Mouse (Mus musculus) ES-CJ7 (cell line): ENCODE data around the gene Cux2.

ENCODE experiments used
- DNase-seq: peaks from one replicate; pipeline ENCODE4 v3.0.0; 2011; ENCODE audit warnings: low read depth, low spot score

The Cux2 gene

DNA sequence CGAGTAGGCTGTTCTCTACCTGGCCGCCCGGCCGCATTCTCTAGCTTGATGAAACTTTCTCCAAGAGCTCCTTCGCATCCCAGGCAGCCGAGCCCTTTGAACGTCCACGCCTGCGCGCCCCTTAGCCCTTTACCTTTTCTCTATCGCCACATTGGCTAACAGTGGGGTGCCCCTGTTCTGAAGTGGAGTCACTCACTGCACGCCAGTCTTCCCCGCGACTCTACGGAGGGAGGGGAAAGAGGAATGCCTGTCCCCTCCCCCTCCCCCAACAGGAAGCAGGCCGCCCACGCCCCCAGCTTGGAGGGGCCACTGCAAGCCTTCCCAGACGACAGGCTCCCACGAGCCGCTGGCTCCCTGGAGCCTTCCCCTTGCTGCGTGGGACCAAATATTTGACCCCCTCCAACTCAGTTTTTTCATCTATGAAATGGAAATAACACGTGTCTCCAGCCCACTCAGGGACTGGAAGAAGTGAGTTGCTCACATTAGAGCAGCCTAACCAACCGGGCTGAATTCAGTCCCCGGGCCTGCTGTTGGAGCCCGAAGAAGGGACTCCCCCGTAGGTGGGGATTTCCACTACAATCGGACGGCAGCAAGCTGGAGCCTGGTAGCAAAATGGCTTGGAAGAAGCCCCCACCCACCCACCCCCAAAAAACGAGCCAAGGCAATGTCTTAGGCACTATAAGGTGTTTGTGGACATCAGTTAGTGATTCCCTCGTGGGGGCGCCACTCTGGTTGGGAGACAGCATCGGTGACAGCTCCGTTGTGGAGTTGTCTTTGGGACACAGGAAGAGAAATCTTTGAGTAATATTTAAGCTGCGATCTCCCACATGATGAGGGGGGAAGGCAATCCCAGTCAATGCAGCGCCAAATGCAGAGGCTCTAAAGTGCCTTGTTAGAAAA lies 212.2 kb downstream of the Cux2 start, which contains the start of gene Sh2b3:
Gene Sh2b3 (minus strand): TSS at position 206 of the 900 bp plus-strand sequence.
- DNase-seq: peak; percentile 83

DNA sequence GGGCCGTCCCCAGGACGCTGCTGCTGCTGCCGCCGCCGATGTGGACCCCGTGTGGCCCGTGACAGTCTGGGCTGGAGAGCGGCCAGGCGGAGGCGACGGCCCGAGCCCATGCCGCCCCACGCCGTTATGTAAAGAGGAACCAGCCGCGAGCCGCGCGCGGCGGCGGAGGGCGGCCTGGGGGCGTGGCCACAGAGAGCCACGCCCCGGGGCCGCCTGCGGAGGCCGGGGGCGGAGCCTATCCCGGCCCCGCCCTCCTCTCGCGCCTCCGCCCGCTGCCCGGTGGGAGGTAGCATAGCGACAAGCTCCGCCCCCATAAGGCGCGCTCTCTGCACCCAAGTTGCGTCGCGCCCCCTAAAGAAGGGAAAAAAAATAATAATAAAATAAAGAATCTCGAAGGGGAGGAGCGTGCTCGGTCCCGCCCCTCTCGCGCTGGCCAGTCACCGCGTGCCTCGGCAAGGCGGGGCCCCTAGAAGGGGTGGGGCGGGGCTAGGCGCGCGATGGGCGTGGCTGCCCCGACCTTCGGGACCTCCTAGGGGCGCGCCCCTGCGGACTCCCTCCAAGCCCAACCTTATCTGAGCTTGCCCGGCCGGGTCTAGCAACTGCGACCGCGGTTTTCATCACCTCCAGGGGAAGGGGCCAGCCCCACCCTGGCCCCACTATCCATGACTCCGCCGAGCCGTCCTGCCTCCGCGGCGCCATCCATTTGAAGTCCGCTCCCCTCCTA lies 213.0 kb downstream of the Cux2 start:
- DNase-seq: peak; percentile 95

DNA sequence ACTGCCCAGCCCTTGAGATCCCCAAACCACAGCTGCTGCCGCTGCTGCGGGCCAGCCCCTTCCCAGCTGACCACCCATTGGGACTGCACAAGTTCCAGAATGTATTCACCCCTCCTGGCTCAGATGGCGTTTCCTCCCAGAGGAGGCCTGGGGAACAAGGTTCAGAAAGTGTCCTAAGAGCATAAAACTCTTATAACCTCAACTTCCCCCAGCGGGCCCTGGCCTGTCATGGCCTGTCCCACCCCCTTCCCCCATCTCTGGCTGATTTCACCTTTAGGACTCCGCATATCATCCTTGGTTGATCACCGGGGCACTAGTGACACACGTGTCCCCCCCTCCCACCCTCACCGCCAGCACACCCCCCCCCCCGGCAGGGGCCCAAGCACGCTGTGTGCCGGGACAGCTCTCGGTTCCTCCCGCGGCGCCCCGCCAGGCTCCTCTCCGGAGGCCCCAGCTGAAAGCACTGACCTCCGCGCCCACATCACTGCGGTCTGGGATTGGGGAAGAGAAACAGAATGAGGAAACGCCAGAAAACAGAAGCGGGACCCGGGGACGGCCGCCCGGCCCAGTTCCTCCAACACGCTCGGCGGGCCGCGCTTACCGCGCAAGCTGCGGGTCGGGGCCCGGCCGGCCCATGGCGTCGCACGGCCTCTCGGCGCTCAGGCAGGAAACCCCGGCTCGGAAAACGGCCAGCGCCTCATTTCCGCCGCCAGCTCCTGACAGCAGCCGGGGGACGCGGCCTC lies 213.8 kb downstream of the Cux2 start:
- DNase-seq: no peak

DNA sequence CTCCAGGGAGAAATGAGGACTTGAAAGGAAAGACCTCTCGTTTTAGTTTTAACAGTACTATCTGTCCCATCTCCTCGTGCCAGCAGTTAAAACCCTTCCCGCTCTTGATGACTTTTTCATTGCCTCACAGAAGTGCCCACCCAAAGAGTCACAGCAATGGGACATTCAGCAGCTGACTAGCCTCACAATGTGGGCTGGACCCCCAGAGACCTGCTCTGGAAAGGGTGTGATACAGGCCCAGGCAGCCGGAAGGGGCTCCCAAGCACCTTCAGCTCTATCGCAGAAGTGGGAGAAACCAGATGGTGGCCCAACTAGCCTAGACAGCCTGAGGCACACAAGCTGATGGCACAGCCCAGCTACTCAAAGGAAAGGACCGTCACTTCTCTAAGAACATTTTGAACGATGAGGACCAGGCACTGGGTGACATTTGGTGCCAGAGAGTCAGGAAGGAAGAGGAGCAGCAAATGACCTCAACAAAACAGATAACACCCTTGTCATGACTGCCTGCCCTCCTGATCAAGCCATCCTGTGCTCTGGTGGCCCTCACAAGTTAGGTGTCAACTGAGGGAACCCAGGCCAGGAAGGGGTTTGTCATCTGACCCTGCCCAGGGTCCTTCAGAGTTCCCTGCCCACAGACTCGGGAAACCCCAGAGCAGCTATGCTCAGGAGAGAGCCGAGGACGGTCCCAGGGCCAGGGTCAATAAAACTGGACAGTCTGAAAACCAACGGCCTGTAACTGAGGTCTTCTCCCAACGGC lies 214.7 kb downstream of the Cux2 start:
- no peak for DNase-seq

DNA sequence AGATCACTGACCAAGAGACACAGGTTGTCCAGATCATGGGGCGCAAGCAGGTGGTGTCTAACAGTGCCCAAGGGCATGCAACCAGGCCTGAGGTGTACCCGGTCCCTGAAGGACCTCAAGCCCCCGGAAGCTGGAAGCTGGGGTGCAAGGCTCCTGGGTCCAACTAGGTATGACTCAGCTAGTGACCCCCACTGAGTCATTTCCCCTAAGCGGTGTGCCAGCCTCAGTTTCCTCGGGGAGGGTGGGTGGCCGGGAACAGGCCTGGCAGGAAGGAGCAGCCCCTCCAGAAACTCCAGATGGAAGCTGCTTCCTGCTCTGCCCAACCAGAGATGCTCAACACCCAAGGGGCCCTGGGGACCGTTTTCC lies 215.7 kb downstream of the Cux2 start:
- no peak for DNase-seq

DNA sequence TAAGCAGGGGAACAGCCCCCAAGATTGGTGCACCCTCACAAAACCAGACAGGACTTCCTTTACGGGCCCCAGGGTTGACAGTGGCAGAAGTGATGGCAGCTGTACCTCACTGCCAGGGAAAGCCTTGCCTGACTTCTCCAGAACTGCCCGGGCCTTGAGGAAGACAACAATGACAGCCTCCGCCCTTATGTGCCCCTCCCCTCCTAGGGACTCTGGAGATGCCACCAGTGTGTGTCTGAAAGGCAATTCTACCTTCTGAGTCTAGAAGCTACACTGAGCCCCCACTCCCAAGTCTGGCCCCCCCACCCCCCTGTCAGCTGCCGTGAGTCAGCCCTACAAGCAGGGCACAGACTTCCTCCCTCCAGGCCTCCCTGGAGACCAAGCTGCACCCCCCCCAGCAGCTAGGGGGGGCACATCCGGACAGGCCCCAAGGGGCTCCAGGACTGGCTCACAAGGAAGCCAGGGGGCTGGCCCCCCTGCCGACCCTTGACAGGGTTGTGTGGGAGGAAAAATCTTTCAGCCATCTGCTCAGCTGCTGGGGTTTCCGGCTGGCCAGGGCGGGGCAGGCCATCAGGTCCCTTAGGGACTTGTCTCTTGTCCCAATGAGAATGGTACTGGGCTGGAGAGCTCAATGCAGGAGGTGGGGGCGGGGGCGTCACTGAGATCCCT lies 216.2 kb downstream of the Cux2 start:
- DNase-seq: no peak

DNA sequence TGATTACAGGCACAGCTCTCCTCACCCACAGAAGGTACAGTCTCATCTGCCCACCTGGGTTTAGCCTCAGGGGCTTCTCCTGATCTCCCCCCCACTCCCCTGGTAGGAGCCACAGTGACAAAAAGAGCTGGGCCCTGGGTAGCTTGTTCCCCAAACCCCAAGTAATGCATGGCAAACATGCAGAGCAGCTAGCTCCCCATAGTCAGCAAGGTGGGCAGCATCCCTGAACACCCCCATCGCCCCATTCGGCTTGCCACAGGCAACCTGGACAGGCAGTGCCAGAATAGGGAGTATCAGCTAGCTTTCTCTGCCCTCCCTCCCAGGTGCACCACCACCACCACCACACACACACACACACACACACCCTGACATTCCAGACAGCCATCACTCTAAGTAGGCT lies 216.7 kb downstream of the Cux2 start:
- no peak for DNase-seq

DNA sequence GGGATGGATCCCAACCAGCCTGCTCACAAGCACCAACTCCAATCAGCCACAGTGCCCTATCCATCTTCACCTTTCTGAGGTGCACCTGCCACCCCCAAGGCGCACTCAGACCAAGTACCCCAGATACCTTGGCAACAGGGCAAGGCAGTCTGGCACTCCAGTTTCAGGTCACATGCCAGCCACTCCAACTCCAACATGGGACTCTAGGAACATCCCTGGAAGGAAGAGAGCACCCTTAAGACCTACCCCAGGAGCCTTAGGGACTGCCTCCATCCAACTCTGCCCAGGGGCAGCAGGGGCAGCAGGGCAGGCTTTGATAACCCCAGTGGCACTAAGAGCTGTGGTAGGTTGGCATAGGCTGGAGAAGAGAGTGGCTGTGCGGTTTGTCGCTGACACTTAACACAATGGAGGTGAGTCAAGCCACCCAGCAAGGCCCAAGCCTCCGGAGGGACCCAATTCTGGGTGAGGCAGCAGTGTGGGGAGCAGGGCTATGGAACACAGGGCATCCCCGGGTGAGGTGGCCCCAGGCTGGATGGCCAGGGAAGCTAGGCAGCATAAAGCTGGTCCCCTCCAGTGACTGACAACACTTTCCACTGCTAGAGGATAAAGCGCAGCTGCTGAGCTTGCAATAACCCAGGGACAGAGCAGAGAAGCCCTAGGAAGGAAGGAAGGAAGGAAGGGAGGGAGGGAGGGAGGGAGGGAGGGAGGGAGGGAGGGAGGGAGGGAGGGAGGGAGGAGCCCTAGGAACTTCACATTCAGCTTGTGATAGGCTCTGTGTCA lies 217.3 kb downstream of the Cux2 start:
- DNase-seq: no peak

DNA sequence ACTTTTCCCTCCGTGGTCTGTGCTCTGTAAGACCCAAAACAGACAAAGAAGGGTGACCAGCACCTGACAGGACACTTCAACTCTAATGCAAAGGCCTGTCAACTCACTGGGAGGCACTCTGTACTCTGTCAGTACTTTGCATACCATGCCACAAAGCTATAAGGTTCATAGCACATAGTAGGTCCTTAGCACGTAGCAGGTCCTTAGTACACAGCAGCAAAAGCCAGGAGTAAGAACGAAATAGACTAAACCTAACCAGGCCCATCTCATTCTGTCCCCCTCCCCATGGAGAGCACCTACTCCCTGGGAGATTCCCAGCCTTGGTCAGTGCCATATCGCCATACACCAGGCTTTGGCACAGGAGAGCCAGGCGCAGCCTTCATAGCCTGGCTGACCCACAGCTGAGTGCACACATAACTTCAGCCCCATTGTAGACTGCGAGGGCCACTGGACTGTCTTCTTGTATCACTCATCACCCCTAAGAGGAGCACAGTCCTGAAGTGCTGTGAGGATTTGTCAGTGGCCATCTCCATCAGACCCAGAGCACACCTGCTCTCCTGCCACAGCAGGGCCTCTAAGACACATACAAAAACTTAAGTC lies 218.8 kb downstream of the Cux2 start:
- no peak for DNase-seq

DNA sequence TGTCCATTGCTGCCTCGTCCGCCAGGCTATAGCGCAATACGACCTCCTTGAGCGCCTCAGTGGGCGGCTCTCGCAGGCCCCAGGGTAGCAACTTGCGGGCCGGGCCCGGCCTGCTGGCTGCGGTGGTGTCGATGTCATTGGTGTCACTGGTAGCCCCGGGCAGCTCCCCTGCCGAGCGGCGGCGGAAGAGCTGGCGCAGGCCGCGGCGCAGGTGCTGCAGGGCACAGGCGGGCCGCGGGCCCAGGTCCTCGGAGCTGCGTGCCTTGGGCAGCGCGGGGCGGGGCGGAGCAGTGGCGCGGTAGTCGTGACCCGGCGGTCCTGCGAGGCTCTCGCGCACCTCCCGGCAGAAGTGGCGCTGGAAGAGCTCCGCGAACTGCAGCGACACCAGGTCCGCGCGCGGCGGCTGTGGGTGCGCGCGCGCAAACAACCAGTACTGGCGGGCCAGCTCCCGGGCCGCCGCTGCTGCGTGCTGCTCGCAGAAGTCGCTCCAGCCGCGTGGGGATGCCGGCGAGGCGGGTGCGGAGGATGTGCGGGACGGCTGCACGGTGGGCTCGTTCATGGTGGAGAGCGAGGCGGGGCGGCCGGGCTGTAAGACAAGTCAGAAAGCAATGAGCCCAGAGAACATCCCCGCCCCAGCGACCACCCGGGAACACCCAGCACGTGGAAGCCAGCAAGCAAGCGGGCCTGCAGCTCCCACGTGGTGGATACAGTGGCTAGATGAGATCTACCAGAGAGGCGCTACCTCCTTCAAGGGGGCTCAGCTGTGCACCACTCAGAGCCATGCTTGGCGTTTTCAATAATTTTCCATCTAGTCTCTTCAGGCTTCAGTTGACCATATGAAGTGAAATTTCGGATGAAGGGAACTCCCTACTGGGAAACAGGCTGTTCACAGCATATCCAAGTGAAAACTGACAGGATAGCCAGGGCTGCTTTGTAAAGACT lies 221.1 kb downstream of the Cux2 start:
- DNase-seq: peak; percentile 54

DNA sequence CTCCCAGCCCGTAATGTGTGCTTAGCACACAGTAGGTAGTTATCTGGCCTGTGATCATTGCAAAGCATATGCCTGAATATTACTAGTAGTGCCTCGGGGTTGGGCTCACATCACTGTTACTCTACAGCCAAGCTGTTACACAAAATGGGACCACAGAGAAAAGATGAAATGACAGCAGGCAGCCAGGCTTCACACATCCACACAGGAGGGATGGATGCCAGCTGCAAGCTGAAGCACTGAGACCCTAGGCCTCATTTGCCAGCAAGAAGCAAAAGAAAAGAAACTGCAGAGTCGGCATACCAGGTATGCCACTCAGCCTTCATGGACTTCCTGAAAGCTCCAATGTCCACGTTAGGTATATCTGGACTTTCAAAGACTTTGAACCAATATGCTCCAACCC lies 222.0 kb downstream of the Cux2 start:
- no peak for DNase-seq

DNA sequence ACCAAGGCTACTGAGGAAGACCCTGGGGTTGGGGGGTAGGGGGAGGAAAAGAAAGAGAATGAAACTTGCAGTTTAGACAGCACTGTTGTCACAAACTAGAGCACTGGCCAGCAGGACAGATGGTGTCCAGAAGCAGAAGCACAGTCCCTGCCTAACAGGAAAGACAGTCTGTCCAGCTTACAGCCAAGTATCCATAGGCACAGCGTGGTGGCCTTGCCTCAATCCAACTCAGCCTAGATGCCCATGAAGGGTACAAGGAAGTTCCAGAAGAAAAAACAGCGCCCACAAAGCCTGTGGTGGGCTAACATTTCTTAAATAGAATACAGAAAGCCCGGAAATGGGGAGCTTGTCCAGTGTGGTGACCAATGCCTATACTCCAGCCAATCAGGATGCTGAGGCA lies 224.3 kb downstream of the Cux2 start:
- DNase-seq: no peak

DNA sequence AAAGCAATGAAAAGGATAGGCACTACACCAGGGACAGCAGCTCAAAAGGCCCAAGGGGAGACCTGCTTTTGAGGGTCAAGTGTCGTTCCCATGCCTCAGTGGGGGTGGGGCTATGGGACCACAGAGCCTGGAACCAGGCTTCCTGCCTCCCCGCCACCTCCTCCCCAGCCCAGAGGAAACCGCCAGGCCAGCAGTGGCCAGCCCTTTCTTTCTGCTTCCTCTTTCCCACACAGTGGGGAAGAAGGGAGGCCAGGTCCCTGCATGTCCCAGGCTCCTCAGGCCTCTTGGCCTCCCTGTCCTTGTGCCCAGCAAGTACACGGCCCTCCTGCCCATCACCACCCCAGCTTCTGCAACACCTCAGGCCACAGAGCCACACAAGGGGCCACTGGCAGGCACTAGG lies 225.8 kb downstream of the Cux2 start:
- DNase-seq: no peak

DNA sequence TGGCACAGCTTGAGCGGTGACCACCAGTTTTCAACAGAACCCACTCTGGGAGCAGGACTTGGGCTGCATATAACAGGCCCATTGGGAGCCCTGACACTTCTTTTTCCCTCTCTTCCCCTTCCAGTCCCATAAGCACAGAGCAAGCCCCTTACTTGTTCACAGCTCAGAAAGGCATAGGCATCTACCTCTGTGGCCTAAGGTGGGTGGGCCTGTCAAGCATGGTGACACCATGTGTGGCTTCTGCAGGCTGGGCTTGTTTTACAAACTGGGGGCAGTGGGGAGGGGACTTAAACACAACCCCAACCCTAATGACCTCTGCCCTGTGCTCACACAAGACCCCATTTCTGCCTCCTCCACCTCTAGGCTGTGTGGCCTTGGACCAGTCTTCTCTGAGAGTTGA lies 226.2 kb downstream of the Cux2 start:
- DNase-seq: no peak

DNA sequence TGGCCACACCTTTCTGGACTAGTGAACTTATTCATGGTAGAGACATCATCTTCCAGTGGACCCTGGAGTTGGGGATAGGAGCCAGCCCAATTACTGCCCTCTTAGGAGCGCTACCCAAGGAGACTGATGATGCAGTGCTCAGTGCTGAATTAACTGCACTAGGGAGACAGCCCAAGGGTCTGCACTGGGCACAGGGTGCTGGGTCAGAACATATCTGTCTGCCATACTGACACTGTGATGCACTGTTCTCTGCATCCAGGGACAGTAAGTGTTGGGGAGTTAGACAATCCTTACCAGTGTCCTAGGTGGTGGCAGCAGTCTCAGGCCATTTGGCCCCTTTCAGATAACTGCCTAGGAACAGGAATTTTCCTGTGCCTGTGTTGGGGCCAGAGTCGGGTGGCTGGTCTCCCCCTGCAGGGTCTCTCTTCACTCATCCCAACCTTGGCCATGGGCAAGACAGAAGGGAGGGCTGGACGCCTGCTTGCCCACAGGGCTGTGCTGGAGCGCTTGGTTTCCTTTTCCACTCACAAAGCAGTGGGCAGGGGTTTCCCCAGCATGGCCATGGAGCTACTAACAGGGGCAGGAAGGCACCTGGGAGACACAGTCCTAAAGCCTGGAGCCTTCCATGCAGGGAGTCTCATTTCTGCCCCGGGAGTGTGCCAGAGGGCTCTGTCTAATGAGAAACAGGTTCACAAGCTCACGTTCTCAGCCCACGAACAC lies 227.0 kb downstream of the Cux2 start:
- no peak for DNase-seq

DNA sequence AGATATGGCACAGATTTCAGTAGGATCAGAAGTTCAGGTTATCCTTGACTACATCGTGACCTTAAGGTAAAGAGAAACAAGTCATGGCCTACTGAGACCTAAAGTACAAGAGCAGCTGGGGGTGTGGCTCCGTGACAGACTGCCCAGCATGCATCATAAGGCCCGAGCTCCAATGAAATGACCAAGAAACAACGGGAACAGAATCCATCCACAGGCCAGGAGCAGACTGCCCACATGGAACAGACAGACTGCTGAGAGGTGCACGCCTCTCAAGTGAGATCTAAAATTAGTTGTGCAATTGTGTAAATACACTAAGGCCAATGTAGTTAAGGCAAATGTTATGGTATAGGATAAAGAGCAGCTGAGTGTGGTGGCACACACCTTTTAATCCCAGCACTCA lies 228.3 kb downstream of the Cux2 start:
- no peak for DNase-seq

DNA sequence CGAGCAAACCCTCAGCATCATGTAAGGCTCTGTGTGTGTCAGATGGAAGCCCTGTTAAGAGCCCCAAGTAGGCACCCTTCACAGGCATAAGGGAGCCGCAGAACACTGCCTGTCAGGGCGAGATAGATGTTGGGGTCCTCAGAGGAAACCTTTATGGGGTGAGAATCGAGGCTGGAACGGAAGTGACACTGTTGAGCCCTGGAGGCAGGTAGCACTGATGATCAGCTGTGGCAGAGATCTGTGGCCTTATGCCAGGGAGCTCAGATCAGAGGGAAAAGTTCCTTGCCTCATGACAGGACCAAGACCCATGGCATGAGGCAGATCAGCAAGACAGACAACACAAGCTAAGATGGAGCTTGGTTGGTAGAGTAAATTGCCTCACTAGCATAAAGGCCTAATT lies 228.8 kb downstream of the Cux2 start:
- DNase-seq: no peak

DNA sequence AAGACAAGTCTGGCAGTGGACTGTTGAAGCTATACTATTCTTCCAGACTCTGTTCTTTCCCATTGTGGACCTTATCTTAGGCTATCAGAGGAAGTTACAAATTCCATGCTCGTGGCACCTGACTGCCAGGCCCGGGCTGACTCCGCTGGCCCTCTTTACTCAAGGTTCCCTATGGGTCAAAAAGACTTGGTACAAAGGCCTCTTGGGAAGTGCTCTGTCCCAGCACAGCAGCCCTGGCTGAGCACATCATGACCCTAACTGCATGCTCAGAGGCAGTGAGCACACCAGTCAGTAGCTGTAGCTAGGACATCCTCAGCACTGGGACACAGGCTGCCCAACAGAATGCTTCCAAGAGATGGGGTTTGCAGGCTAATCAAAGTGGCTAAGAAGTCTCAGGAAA lies 229.2 kb downstream of the Cux2 start:
- DNase-seq: no peak
